39 mouse cellular contexts compared by ENCODE assay signal in the genomic region with DNA sequence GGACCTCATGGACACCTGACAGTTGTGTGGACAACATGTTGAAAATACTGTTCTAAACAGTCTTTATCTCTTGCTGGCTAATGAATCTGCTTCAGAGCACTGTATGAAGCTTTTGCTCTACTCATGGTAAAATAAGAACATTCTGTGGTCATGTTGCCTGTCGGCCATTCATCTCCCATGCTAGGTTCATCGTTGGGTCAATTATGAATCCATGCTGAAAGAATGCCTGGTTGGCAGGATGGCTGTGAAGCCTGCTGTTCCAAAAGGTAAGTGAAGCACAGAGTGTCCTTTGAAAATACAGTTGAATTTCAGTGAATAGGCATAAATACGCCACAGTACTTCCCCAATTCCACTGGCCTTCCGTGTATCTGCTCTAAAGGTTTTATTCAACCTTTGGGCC. TPM values are rescaled to one million over a fixed set of nuclear protein-coding genes. Genes with fewer than 3 reads are reported as not detected.
"Had no signal": no experiment of that assay in that cellular context is flagged by ENCODE, and none has a peak within 500 bp of the region (broad histone marks: within the 10 kb centered on the region; RNA-seq: fewer than 3 reads in every experiment).

No protein-coding gene starts in this region.

- H3K27me3 ChIP-seq: limb, embryonic 12.5 days; limb, embryonic 13.5 days; limb, embryonic 15.5 days; liver, embryonic 12.5 days; liver, embryonic 13.5 days; liver, embryonic 15.5 days; lung, embryonic 15.5 days; megakaryocyte, embryonic 14.5 days; midbrain, embryonic 12.5 days; midbrain, embryonic 13.5 days; midbrain, embryonic 15.5 days; neural tube, embryonic 12.5 days; neural tube, embryonic 13.5 days had no signal

- DNase-seq: left cerebral cortex, postnatal 4 days; liver; liver, embryonic 13.5 days; liver, postnatal 0 days; lung, adult 18-20 months; lung, adult 2 months; lung, embryonic 14.5 days; lung, postnatal 10 days; lung, postnatal 14 days; lung, postnatal 36 days; lung, postnatal 4 days; midbrain, embryonic 14.5 days had no signal

- ATAC-seq: liver, embryonic 12.5 days; liver, postnatal 0 days; lung, postnatal 0 days; midbrain, embryonic 13.5 days; midbrain, embryonic 15.5 days; midbrain, embryonic 16.5 days had no signal

RNA-seq across cellular contexts. Expression of gene Ripply2, which starts 16.9 kb away (rescaled TPM):
- total RNA-seq: liver, adult 2 months; megakaryocyte progenitor cell, adult 5-6 weeks; megakaryocyte, adult 5-6 weeks; megakaryocyte-erythroid progenitor cell, adult 5-6 weeks; monocyte, adult 5-6 weeks had no signal
- polyA plus RNA-seq: limb, embryonic 11.5 days; limb, embryonic 12.5 days; limb, embryonic 13.5 days; limb, embryonic 14.5 days; limb, embryonic 15.5 days; liver, adult 2 months; liver, embryonic 11.5 days; liver, embryonic 12.5 days; liver, embryonic 13.5 days; liver, embryonic 14.5 days; liver, embryonic 15.5 days; liver, embryonic 16.5 days; liver, postnatal 0 days; lung, adult 2 months; lung, embryonic 14.5 days; lung, embryonic 15.5 days; lung, embryonic 16.5 days; lung, postnatal 0 days; macrophage; myocyte had no signal
